Mouse (Mus musculus): ENCODE results near the gene Hsd17b7. TPM values are rescaled to one million over a fixed set of nuclear protein-coding genes. Genes with fewer than 3 reads are reported as not detected.

Gene Hsd17b7
- polyA plus RNA-seq (2012; rRNA removed), result 0.96 and 1.7 TPM in 2 replicates

GRCm38 (mm10) chr1:169968792-169969515, at the start of gene Hsd17b7:
TSS of gene Hsd17b7 (minus strand) at chr1:169969241.

GRCm38 (mm10) chr1:169928454-169928971, 40.5 kb downstream of the Hsd17b7 start, which contains the start of gene Ccdc190:
TSS of gene Ccdc190 (plus strand) at chr1:169928648.

Other genes with a start within 250 kb of the Hsd17b7 start
- 0.59 and 0.84 TPM in 2 replicates for gene Rgs4, start 221.6 kb downstream of the Hsd17b7 start, polyA plus RNA-seq (2012; rRNA removed)
- gene Ccdc190, start 40.6 kb downstream of the Hsd17b7 start, polyA plus RNA-seq (2012; rRNA removed), result not detected in 2 replicates
- 1.8 and 3.1 TPM in 2 replicates for gene Ddr2, start 141.5 kb upstream of the Hsd17b7 start, polyA plus RNA-seq (2012; rRNA removed)
- gene Uap1, start 205.7 kb upstream of the Hsd17b7 start, polyA plus RNA-seq (2012; rRNA removed), result 5.6 and 7.3 TPM in 2 replicates
- 1.9 and 2.8 TPM in 2 replicates for gene Uhmk1, start 246.2 kb upstream of the Hsd17b7 start, polyA plus RNA-seq (2012; rRNA removed)